Mouse (Mus musculus): ENCODE data around the gene Flt1. TPM values are rescaled to one million over a fixed set of nuclear protein-coding genes. Genes with fewer than 3 reads are reported as not detected.
"Not testable (repeated sequence)": the region's sequence is repeated elsewhere in the genome, so short reads cannot be mapped to it uniquely, and the experiment has no call there.

Gene Flt1
- polyA plus RNA-seq, 1 experiment from 2014 or later, result 5.8 TPM

- H3K27ac ChIP-seq (ENCODE audit: low read depth, low read length), result no peak overlapping the region
- H3K36me3 ChIP-seq (ENCODE audit: control insufficient read depth, insufficient read depth), result no peaks in the 10 kb centered on the region
- no peaks in the 10 kb centered on the region for H3K4me1 ChIP-seq (replicated peaks; ENCODE audit: control insufficient read depth, insufficient read depth, low read length)
- no peaks in the 10 kb centered on the region for H3K27me3 ChIP-seq (replicated peaks; ENCODE audit: control insufficient read depth, insufficient read depth, low read length)
- no peak overlapping the region for H3K4me3 ChIP-seq (ENCODE audit: low read depth, low read length)
- H3K9ac ChIP-seq (ENCODE audit: low read depth, low read length), result no peak overlapping the region
- H3K9me3 ChIP-seq (ENCODE audit: control insufficient read depth), result no peaks in the 10 kb centered on the region
- WGBS, result 74% methylated on average over 6 of the region's 6 CpGs
- ATAC-seq, result no peak
- H3K4me2 ChIP-seq (replicated peaks; ENCODE audit: low read depth), result no peak overlapping the region
- TF ChIP-seq CTCF (IDR thresholded peaks at IDR 0.05; ENCODE audit: low read depth), result no peak
These were observed 111.2 kb downstream of the Flt1 start for GRCm38 (mm10) chr5:147614659-147615058.

GRCm38 (mm10) chr5:147611348-147611747, 114.5 kb downstream of the Flt1 start:
- H3K4me2 ChIP-seq (replicated peaks; ENCODE audit: low read depth); H3K27me3 ChIP-seq (replicated peaks; ENCODE audit: control insufficient read depth, insufficient read depth, low read length); H3K9ac ChIP-seq (ENCODE audit: low read depth, low read length); H3K27ac ChIP-seq (ENCODE audit: low read depth, low read length); H3K4me1 ChIP-seq (replicated peaks; ENCODE audit: control insufficient read depth, insufficient read depth, low read length); H3K4me3 ChIP-seq (ENCODE audit: low read depth, low read length); H3K9me3 ChIP-seq (ENCODE audit: control insufficient read depth); ATAC-seq; H3K36me3 ChIP-seq (ENCODE audit: control insufficient read depth, insufficient read depth): not testable (repeated sequence)
- 77% methylated on average over 3 of the region's 3 CpGs for WGBS

- no peaks in the 10 kb centered on the region for H3K9me3 ChIP-seq (ENCODE audit: control insufficient read depth)
- no peak overlapping the region for H3K27ac ChIP-seq (ENCODE audit: low read depth, low read length)
- H3K4me1 ChIP-seq (replicated peaks; ENCODE audit: control insufficient read depth, insufficient read depth, low read length), result no peaks in the 10 kb centered on the region
- H3K27me3 ChIP-seq (replicated peaks; ENCODE audit: control insufficient read depth, insufficient read depth, low read length), result no peaks in the 10 kb centered on the region
- ATAC-seq, result no peak
- no peak for TF ChIP-seq CTCF (IDR thresholded peaks at IDR 0.05; ENCODE audit: low read depth)
- no peak overlapping the region for H3K4me3 ChIP-seq (ENCODE audit: low read depth, low read length)
- H3K4me2 ChIP-seq (replicated peaks; ENCODE audit: low read depth), result no peak overlapping the region
- H3K9ac ChIP-seq (ENCODE audit: low read depth, low read length), result no peak overlapping the region
- 79% methylated on average over 13 of the region's 13 CpGs for WGBS
- no peaks in the 10 kb centered on the region for H3K36me3 ChIP-seq (ENCODE audit: control insufficient read depth, insufficient read depth)
These were observed 118.4 kb downstream of the Flt1 start for GRCm38 (mm10) chr5:147607256-147607975.

- Histone ChIP-seq H3K36me3 (ENCODE audit: control insufficient read depth, insufficient read depth) (no peaks in the 10 kb centered on the region), H3K4me3 (ENCODE audit: low read depth, low read length) (no peak overlapping the region), H3K27me3 (replicated peaks; ENCODE audit: control insufficient read depth, insufficient read depth, low read length) (no peaks in the 10 kb centered on the region), H3K9me3 (ENCODE audit: control insufficient read depth) (no peaks in the 10 kb centered on the region), H3K9ac (ENCODE audit: low read depth, low read length) (no peak overlapping the region), H3K4me1 (replicated peaks; ENCODE audit: control insufficient read depth, insufficient read depth, low read length) (no peaks in the 10 kb centered on the region), H3K27ac (ENCODE audit: low read depth, low read length) (no peak overlapping the region), H3K4me2 (replicated peaks; ENCODE audit: low read depth) (no peak overlapping the region)
- ATAC-seq, result no peak
- 74% methylated on average over 13 of the region's 13 CpGs for WGBS
- TF ChIP-seq CTCF (IDR thresholded peaks at IDR 0.05; ENCODE audit: low read depth), result no peak
These were observed 119.1 kb downstream of the Flt1 start for GRCm38 (mm10) chr5:147606751-147607150.

GRCm38 (mm10) chr5:147601460-147602360, 124.1 kb downstream of the Flt1 start:
- H3K4me2 ChIP-seq (replicated peaks; ENCODE audit: low read depth), result no peak overlapping the region
- TF ChIP-seq CTCF (IDR thresholded peaks at IDR 0.05; ENCODE audit: low read depth), result no peak
- H3K4me3 ChIP-seq (ENCODE audit: low read depth, low read length), result no peak overlapping the region
- H3K36me3 ChIP-seq (ENCODE audit: control insufficient read depth, insufficient read depth), result no peaks in the 10 kb centered on the region
- 39% methylated on average over 18 of the region's 18 CpGs for WGBS
- no peaks in the 10 kb centered on the region for H3K4me1 ChIP-seq (replicated peaks; ENCODE audit: control insufficient read depth, insufficient read depth, low read length)
- H3K27ac ChIP-seq (ENCODE audit: low read depth, low read length), result no peak overlapping the region
- H3K9me3 ChIP-seq (ENCODE audit: control insufficient read depth), result no peaks in the 10 kb centered on the region
- no peak overlapping the region for H3K9ac ChIP-seq (ENCODE audit: low read depth, low read length)
- no peak for ATAC-seq
- no peaks in the 10 kb centered on the region for H3K27me3 ChIP-seq (replicated peaks; ENCODE audit: control insufficient read depth, insufficient read depth, low read length)

- ATAC-seq, result no peak
- no peak overlapping the region for H3K4me3 ChIP-seq (ENCODE audit: low read depth, low read length)
- no peak for TF ChIP-seq CTCF (IDR thresholded peaks at IDR 0.05; ENCODE audit: low read depth)
- H3K27ac ChIP-seq (ENCODE audit: low read depth, low read length), result no peak overlapping the region
- no peaks in the 10 kb centered on the region for H3K4me1 ChIP-seq (replicated peaks; ENCODE audit: control insufficient read depth, insufficient read depth, low read length)
- no peaks in the 10 kb centered on the region for H3K9me3 ChIP-seq (ENCODE audit: control insufficient read depth)
- no peak overlapping the region for H3K4me2 ChIP-seq (replicated peaks; ENCODE audit: low read depth)
- H3K36me3 ChIP-seq (ENCODE audit: control insufficient read depth, insufficient read depth), result no peaks in the 10 kb centered on the region
- H3K27me3 ChIP-seq (replicated peaks; ENCODE audit: control insufficient read depth, insufficient read depth, low read length), result no peaks in the 10 kb centered on the region
- no peak overlapping the region for H3K9ac ChIP-seq (ENCODE audit: low read depth, low read length)
- WGBS, result 75% methylated on average over 16 of the region's 16 CpGs
These were observed 128.0 kb downstream of the Flt1 start for GRCm38 (mm10) chr5:147597825-147598224.
